Mouse (Mus musculus) kidney, adult 2 months (tissue): ENCODE results near the gene 1190005I06Rik.

Experiments
- CTCF ChIP-seq: fragments of 200-500 bp; conservative IDR thresholded peaks from 2 replicates; pipeline ENCODE4 v1.5.1; 2011; ENCODE audit warnings: low read depth, mild to moderate bottlenecking, control low read depth, low read length, moderate library complexity, mixed read lengths; ENCODE audit not compliant: insufficient read depth, insufficient read length
- POLR2A ChIP-seq: fragments of 200-500 bp; IDR thresholded peaks from one replicate; pipeline ENCODE4 v1.6.1; 2011; ENCODE audit warnings: low read depth, low read length, control low read depth

DNA sequence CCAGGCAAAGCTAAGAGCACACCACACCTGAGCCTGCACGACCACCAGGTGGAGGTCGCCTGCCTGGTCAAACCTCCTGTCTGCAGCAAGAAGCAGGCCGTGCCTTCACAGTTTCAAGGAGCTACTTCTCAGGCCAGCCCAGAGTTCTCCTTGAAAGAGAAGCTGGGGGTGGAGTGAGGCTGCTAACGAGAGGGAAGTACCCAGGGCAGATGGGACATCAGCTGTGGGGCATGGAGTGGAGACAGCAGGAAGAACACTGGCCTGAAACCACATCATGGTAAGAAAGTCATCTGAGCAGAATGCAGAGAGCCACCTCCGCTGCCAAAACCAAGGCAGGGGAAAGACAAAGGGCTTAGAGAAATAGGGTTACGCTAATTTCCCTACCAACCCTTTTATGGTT lies 17.1 kb upstream of the 1190005I06Rik start:
- TF ChIP-seq CTCF (no peak), POLR2A (no peak)
